Mouse (Mus musculus) midbrain, postnatal 0 days (tissue): ENCODE measurements around the gene Hectd4. TPM values are rescaled to one million over a fixed set of nuclear protein-coding genes. Genes with fewer than 3 reads are reported as not detected.

Source experiments
- ATAC-seq: fragments of 200-750 bp; cut with Nextera tagmentation; 2 replicates; pipeline ENCODE4 v1.8.0; 2017; ENCODE audit warnings: moderate number of reproducible peaks, mild to moderate bottlenecking, moderate TSS enrichment, moderate library complexity; ENCODE audit not compliant: low FRiP score
- DNase-seq: peaks from one replicate; pipeline ENCODE4 v3.0.0-alpha.2; 2015; ENCODE audit warnings: low spot score
- H3K27ac ChIP-seq: fragments of 300-500 bp; sonication (generic); 2 replicates; pipeline ENCODE4 v1.5.1; 2014; ENCODE audit warnings: low read depth, mild to moderate bottlenecking, low read length, mixed read lengths
- H3K27me3 ChIP-seq: fragments of 300-500 bp; sonication (generic); 2 replicates; pipeline ENCODE4 v1.6.1; 2014; ENCODE audit warnings: low read length, control low read depth, mixed read lengths; ENCODE audit not compliant: insufficient read depth
- H3K36me3 ChIP-seq: fragments of 300-500 bp; sonication (generic); 2 replicates; pipeline ENCODE4 v1.6.1; 2014; ENCODE audit warnings: low read length, control low read depth, mixed read lengths; ENCODE audit not compliant: insufficient read depth
- H3K4me1 ChIP-seq: fragments of 300-500 bp; sonication (generic); 2 replicates; pipeline ENCODE4 v1.6.1; 2014; ENCODE audit warnings: mild to moderate bottlenecking, control low read depth, antibody characterized with exemption, low read length, mixed read lengths; ENCODE audit not compliant: insufficient read depth
- H3K4me2 ChIP-seq: fragments of 300-500 bp; sonication (generic); 2 replicates; pipeline ENCODE4 v1.6.1; 2014; ENCODE audit warnings: low read depth, mild to moderate bottlenecking, low read length, mixed read lengths; ENCODE audit not compliant: poor library complexity, severe bottlenecking
- H3K4me3 ChIP-seq: fragments of 300-500 bp; sonication (generic); 2 replicates; pipeline ENCODE4 v1.5.1; 2014; ENCODE audit warnings: low read depth, mild to moderate bottlenecking, low read length, moderate library complexity
- H3K9ac ChIP-seq: fragments of 300-500 bp; sonication (generic); replicated peaks from 2 replicates; pipeline ENCODE4 v1.6.1; 2014; ENCODE audit warnings: mild to moderate bottlenecking, low read length, moderate library complexity, mixed read lengths; ENCODE audit not compliant: poor library complexity, severe bottlenecking
- H3K9me3 ChIP-seq: fragments of 300-500 bp; sonication (generic); 2 replicates; pipeline ENCODE4 v1.6.1; 2016; ENCODE audit warnings: low read length, control low read depth
- CTCF ChIP-seq: IDR thresholded peaks from 2 replicates; pipeline ENCODE4 v1.5.1; 2016; ENCODE audit warnings: antibody characterized with exemption, mild to moderate bottlenecking
- WGBS: fragments of 180-500 bp; shearing (Covaris S2); extraction: QIAGEN DNeasy Blood & Tissue Kit; methylation state at CpG from one replicate; pipeline ENCODE4 v1.1.7; 2014; 5-methylcytosine and 5-hydroxymethylcytosine counted together
- polyA plus RNA-seq: library from polyadenylated mRNA; unstranded; fragments of >200 nt; fragmentation: Nextera tagmentation; extraction: Ambion mirVana; gene quantifications from 2 replicates; pipeline ENCODE4 v1.2.1, GENCODE M21; 2015
- total RNA-seq: library from RNA; depleted of rRNA; stranded (reverse); fragments of >200 nt; gene quantifications from 2 replicates; pipeline ENCODE4 v1.2.3, GENCODE M21; 2014

The Hectd4 gene
- total and polyA plus RNA-seq, 2 experiments from 2014 or later = 17.9 to 141 TPM

- Histone ChIP-seq H3K27ac (no peak overlapping the region), H3K9me3 (no peaks in the 10 kb centered on the region), H3K4me3 (no peak overlapping the region), H3K27me3 (no peaks in the 10 kb centered on the region), H3K9ac (no peak overlapping the region), H3K4me2 (no peak overlapping the region), H3K36me3 (peaks cover 57% of the 10 kb centered on the region), H3K4me1 (no peaks in the 10 kb centered on the region)
- 93% methylated on average over 13 of the region's 13 CpGs for WGBS
- DNase-seq (no peak), ATAC-seq (no peak)
- no peak for TF ChIP-seq CTCF
Observed at GRCm38 (mm10) chr5:121378678-121379256, 158.7 kb downstream of the Hectd4 start.

DNA sequence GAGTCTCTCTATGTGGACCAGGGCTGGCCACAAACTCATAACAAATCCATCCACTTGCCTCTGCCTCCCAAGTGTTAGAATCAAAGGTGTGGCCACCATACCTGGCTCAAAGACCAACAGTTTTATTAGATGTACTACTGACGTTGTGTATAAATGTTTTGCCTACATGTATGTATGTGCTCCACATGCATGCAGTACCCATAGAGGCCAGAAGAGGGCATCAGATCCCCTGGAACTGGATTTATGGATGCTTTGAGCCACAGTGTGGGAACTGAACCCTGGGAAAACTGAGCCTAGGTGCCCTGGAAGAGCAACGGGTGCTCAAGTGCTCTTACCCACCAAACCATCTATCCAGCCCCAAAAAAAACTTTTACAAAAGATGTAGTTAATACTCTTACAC, 160.7 kb downstream of the Hectd4 start:
- no peaks in the 10 kb centered on the region for H3K27me3 ChIP-seq
- DNase-seq (no peak), ATAC-seq (no peak)
- peak; percentile 70 for TF ChIP-seq CTCF
- peaks cover 41% of the 10 kb centered on the region for H3K36me3 ChIP-seq
- H3K27ac ChIP-seq = no peak overlapping the region
- H3K9ac ChIP-seq = no peak overlapping the region
- no peak overlapping the region for H3K4me2 ChIP-seq
- WGBS = 96% methylated on average over 2 of the region's 2 CpGs
- no peaks in the 10 kb centered on the region for H3K9me3 ChIP-seq
- H3K4me1 ChIP-seq = no peaks in the 10 kb centered on the region
- H3K4me3 ChIP-seq = no peak overlapping the region

GRCm38 (mm10) chr5:121383857-121384756, 164.1 kb downstream of the Hectd4 start:
- DNase-seq = peak; percentile 5
- WGBS = 52% methylated on average over 10 of the region's 10 CpGs
- Histone ChIP-seq H3K27me3 (no peaks in the 10 kb centered on the region), H3K27ac (peak overlapping the region; percentile 85; the same call in 1 of the 2 replicates), H3K4me3 (peak overlapping the region; percentile 75), H3K4me1 (0 out of 2 replicates have a peak, but pooled peaks cover 2% of the 10 kb centered on the region), H3K4me2 (peak overlapping the region; percentile 57), H3K36me3 (peaks cover 21% of the 10 kb centered on the region), H3K9ac (peak overlapping the region; percentile 87), H3K9me3 (no peaks in the 10 kb centered on the region)
- TF ChIP-seq CTCF = no peak
- no peak for ATAC-seq

DNA sequence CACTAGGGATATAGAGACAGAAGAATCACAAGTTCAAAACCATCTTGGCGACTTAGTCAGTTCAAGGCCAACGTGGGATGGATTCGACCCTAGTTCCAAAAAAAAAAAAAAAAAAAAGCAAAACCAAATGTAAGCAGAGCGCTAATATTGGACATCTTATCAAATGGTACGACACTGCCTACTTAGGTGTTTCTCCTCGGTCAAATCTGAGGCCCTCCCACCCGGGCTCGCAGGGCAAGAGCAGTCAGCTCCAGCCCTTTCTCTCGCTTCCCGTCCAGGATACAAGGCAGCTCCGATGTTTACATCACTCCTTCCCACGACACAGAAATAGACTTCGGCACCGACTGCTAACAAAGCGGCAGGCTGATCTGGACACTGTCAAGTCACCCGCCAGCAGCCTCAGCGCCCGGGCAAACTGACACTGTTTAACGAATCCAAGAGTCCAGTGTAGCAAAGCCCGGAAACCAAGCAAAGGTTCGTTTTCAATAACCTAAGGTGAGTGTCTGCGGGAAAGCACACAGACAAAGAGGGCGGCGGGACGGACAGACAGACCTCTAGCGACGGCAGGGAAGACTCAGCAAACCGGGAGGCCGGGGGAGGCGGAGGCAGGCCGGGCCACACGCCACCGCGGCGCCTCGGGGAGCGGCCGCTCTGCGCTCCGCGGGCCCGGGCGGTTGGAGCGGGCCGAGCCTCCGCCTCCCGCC, 164.9 kb downstream of the Hectd4 start:
- peaks cover 13% of the 10 kb centered on the region for H3K36me3 ChIP-seq
- peak overlapping the region; percentile 75 for H3K4me3 ChIP-seq
- DNase-seq (peak; percentile 64), ATAC-seq (peak; percentile 50)
- peak overlapping the region; percentile 85 for H3K27ac ChIP-seq
- TF ChIP-seq CTCF = no peak
- no peaks in the 10 kb centered on the region for H3K27me3 ChIP-seq
- H3K4me1 ChIP-seq = 0 out of 2 replicates have a peak, but pooled peaks cover 2% of the 10 kb centered on the region
- 2% methylated on average over 46 of the region's 47 CpGs for WGBS
- H3K9ac ChIP-seq = peak overlapping the region; percentile 87
- no peaks in the 10 kb centered on the region for H3K9me3 ChIP-seq
- peak overlapping the region; percentile 57 for H3K4me2 ChIP-seq

- H3K27ac ChIP-seq = peak within 1 kb of the TSS; percentile 85
- peaks cover 11% of the 10 kb centered on the region; the same call in 1 of the 2 replicates for H3K36me3 ChIP-seq
- DNase-seq = peak; percentile 96
- peak; percentile 95 for ATAC-seq
- H3K4me2 ChIP-seq = peak within 1 kb of the TSS; percentile 57
- H3K9ac ChIP-seq = peak within 1 kb of the TSS; percentile 87
- H3K27me3 ChIP-seq = no peaks in the 10 kb centered on the region
- H3K4me1 ChIP-seq = 0 out of 2 replicates have a peak, but pooled peaks cover 2% of the 10 kb centered on the region
- TF ChIP-seq CTCF = no peak
- H3K4me3 ChIP-seq = peak within 1 kb of the TSS; percentile 75
- H3K9me3 ChIP-seq = no peaks in the 10 kb centered on the region
- 1% methylated on average over 36 of the region's 45 CpGs for WGBS
Observed at GRCm38 (mm10) chr5:121385461-121386119, 165.6 kb downstream of the Hectd4 start, which contains the start of gene Trafd1. TSS of gene Trafd1 (minus strand) at chr5:121385632.
